Mouse (Mus musculus): ENCODE data around the gene Xlr5a. TPM values are rescaled to one million over a fixed set of nuclear protein-coding genes. Genes with fewer than 3 reads are reported as not detected.
"Not testable (repeated sequence)": the region's sequence is repeated elsewhere in the genome, so short reads cannot be mapped to it uniquely, and the experiment has no call there.

The Xlr5a gene
- total and polyA plus RNA-seq, 3 experiments = 0.20 TPM; not detected in 2

DNA sequence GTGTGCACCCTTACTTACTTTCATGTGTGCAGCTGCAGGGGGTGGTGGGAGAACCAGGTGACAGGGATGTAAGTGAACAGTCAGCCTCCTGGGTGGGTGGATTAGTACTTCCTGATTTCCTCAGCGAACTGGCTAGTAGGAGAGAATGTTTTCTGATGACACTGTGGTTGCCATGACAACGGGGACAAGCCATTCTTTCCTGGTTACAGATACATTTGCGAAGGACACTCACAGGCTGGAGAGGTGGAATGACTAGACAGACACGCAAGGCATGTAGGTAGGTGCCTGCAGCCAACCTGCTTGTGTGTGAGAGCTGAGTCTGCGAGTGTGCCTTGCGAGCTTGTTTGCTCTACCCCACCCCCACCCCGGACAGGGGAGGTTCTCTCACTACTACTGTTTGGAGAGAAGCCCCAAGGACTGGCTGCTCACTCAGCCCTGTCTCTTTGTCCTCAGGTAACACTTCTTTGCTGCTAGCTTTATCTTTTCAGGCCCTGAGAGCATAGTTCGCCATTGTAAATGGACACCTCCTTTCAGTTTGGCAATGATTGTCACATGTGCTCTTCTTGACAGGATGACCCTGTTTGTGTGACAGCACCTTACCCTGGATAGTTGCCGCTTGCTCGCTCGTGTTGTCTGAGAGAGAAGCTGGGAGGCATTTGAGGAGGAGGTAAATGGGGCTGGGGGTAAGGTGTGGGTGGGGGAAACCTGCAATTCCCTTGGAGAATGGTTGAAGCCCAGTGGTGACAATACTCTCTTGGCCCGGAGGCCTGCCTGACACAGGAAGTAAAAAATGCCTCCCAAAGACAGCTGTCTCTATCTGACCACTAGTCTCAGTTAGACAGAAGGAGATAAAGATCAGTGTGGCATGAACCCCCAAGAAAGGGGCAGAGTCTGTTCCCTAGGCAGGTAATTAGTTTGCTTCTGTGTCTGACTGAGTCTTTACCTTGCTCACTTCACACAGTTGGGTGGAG lies 169.6 kb downstream of the Xlr5a start:
- H3K9me3 ChIP-seq (replicated peaks; ENCODE audit: low read length); H3K4me2 ChIP-seq (ENCODE audit: insufficient read depth, low read depth, poor library complexity, severe bottlenecking); H3K27ac ChIP-seq (ENCODE audit: insufficient read depth, low read depth); H3K36me3 ChIP-seq (replicated peaks in 1 of 2; ENCODE audit: control insufficient read depth in 1 of 2, insufficient read depth in 1 of 2, low read length in 1 of 2); dilution Hi-C loops (cut with MboI; ENCODE audit: extremely low pct_ligation_motif_present, extremely low pct_unique_long_range_greater_than_20kb, low sequenced_read_pairs); in situ Hi-C loops (cut with MboI; ENCODE audit: low pct_ligation_motif_present, low pct_unique_long_range_greater_than_20kb, low sequenced_read_pairs); H3K9ac ChIP-seq (ENCODE audit: insufficient read depth, low read depth); H3K27me3 ChIP-seq (replicated peaks); H3K79me2 ChIP-seq (replicated peaks; ENCODE audit: control insufficient read depth, extremely low read depth, insufficient read depth, poor library complexity, severe bottlenecking); H3K4me3 ChIP-seq (replicated peaks in 1 of 3; ENCODE audit: low read depth in 2 of 3, low read length in 2 of 3, poor library complexity in 1 of 3); DNase-seq (ENCODE audit: extremely low read depth); H3K4me1 ChIP-seq (ENCODE audit: control insufficient read depth in 1 of 2, insufficient read depth in 2 of 2): not testable (repeated sequence)

DNA sequence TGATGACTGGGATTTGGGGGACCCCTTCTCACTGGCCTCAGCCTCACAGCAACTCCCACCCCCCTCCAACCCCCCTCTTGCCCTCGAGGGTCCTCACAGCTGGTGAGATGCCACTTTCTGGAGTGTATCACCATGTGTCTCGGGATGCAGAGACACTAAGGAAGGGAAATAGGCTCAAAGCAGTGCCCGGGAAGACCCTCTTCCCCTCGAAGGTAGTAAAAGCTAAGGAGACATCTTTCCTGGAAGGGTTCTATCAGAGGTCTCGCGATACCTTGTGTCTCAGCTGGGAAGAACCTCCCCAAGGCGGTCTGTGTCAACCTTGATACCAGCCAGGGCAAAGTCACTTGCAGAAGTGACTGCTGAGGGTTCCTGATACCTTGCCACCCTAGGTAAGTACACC lies 176.0 kb downstream of the Xlr5a start, which contains the start of gene Gm14685:
Gm14685 (plus strand) TSS at position 301 of the 400 bp plus-strand sequence.
- DNase-seq (ENCODE audit: extremely low read depth); dilution Hi-C loops (cut with MboI; ENCODE audit: extremely low pct_ligation_motif_present, extremely low pct_unique_long_range_greater_than_20kb, low sequenced_read_pairs); H3K27me3 ChIP-seq (replicated peaks); H3K9me3 ChIP-seq (replicated peaks; ENCODE audit: low read length); H3K36me3 ChIP-seq (replicated peaks in 1 of 2; ENCODE audit: control insufficient read depth in 1 of 2, insufficient read depth in 1 of 2, low read length in 1 of 2); in situ Hi-C loops (cut with MboI; ENCODE audit: low pct_ligation_motif_present, low pct_unique_long_range_greater_than_20kb, low sequenced_read_pairs); H3K27ac ChIP-seq (ENCODE audit: insufficient read depth, low read depth); H3K4me1 ChIP-seq (ENCODE audit: control insufficient read depth in 1 of 2, insufficient read depth in 2 of 2); H3K4me2 ChIP-seq (ENCODE audit: insufficient read depth, low read depth, poor library complexity, severe bottlenecking); H3K9ac ChIP-seq (ENCODE audit: insufficient read depth, low read depth); H3K79me2 ChIP-seq (replicated peaks; ENCODE audit: control insufficient read depth, extremely low read depth, insufficient read depth, poor library complexity, severe bottlenecking); H3K4me3 ChIP-seq (replicated peaks in 1 of 3; ENCODE audit: low read depth in 2 of 3, low read length in 2 of 3, poor library complexity in 1 of 3): not testable (repeated sequence)

DNA sequence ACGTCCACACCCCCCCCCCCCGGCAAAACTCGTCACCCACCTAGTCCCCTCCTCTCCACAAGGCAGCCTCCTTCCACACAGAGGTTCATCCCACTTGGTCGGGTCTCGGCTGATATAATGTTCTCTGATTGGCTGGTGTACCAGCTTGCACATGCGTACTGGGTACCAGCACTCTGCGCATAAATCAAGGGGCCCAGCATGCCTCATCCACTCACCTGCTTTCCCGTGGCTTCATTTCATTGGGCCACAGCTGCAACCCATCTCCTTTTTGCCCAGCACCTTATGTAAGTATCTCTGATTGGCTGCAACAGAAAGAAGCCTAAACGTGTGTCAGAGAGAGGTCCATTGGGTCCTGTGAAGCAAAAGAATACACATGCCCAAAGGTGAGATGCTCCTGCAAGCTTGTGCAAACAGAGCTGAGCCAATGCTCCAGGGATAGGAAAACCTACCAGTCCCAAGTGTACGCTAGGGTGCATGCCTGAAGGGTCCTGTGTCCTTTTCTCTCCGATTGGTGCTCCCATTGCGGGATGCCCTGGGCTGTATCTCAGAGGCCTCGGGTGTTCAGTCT lies 195.8 kb downstream of the Xlr5a start, which contains the start of gene Xlr3a:
Xlr3a (minus strand) TSS at position 155 of the 568 bp plus-strand sequence.
- H3K9me3 ChIP-seq (replicated peaks; ENCODE audit: low read length); H3K36me3 ChIP-seq (replicated peaks in 1 of 2; ENCODE audit: control insufficient read depth in 1 of 2, insufficient read depth in 1 of 2, low read length in 1 of 2); H3K27ac ChIP-seq (ENCODE audit: insufficient read depth, low read depth); H3K4me2 ChIP-seq (ENCODE audit: insufficient read depth, low read depth, poor library complexity, severe bottlenecking); in situ Hi-C loops (cut with MboI; ENCODE audit: low pct_ligation_motif_present, low pct_unique_long_range_greater_than_20kb, low sequenced_read_pairs); dilution Hi-C loops (cut with MboI; ENCODE audit: extremely low pct_ligation_motif_present, extremely low pct_unique_long_range_greater_than_20kb, low sequenced_read_pairs); H3K79me2 ChIP-seq (replicated peaks; ENCODE audit: control insufficient read depth, extremely low read depth, insufficient read depth, poor library complexity, severe bottlenecking); H3K4me1 ChIP-seq (ENCODE audit: control insufficient read depth in 1 of 2, insufficient read depth in 2 of 2); H3K27me3 ChIP-seq (replicated peaks): not testable (repeated sequence)
- Histone ChIP-seq H3K9ac (ENCODE audit: insufficient read depth, low read depth) (peak within 1 kb of the TSS; percentile 39; the same call in 1 of the 2 replicates), H3K4me3 (replicated peaks in 1 of 3; ENCODE audit: low read depth in 2 of 3, low read length in 2 of 3, poor library complexity in 1 of 3) (peak within 1 kb of the TSS in 2 of 3 experiments; percentile 28 to 38)
- TF ChIP-seq NRF1 (IDR thresholded peaks at IDR 0.05; ENCODE audit: low read depth, low read length) (peak; percentile 84), POLR2A (IDR thresholded peaks at IDR 0.05; ENCODE audit: low read depth, low read length) (peak; percentile 58), TCF12 (IDR thresholded peaks at IDR 0.05; ENCODE audit: low read depth, low read length) (peak; percentile 20; the same call in 1 of the 2 replicates), HCFC1 (IDR thresholded peaks at IDR 0.05; ENCODE audit: low read depth, low read length) (peak; percentile 19; the same call in 1 of the 2 replicates), NELFE (IDR thresholded peaks at IDR 0.05; ENCODE audit: low read depth, low read length) (peak; percentile 39; the same call in 1 of the 2 replicates), TBP (conservative IDR thresholded peaks at IDR 0.05; ENCODE audit: low read depth, low read length) (peak; percentile 48; the same call in 1 of the 2 replicates), MYC (IDR thresholded peaks at IDR 0.05; ENCODE audit: low read depth, low read length) (0 out of 2 replicates have a peak, but pooled peaks have one; percentile 16)
- peak; percentile 45 for DNase-seq (ENCODE audit: extremely low read depth)

DNA sequence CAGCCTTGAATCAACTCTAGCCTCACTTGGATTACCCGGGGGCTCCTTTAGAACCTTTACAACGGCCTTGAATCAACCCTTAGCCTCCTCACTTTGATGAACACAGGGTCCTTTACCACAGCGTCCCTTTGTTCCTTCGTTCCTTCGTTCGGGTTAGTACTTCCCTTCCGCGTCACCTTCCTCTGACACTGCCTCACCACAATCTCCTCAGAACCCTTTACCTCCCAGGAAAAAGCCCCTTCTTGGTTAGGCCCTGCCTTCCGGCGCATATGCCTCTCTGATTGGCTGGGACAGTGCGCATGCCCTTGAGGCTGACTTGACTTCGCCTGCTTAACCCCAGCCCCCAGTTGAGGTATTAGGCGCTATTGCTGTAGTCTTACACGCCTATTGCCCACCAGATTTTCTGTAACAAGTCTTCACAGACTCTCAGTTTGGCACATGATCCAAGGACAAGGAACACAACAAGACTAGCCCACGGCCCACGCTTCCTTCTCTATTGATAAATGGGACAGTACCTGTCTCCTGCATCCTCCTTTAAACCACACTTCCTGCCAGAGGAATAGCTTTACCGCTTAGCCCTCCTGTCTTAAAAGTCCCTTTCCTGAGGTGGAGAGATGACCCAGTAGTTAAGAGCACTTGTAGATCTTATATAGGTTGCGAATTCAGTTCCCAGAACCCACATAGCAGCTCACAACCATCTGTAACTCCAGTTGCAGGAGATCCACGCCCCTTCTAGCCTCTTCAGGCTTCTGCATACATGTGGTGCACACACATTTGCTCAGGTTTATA lies 210.3 kb downstream of the Xlr5a start, which contains the start of gene Xlr4a:
Xlr4a (minus strand) TSS at position 212 of the 789 bp plus-strand sequence.
- H3K9me3 ChIP-seq (replicated peaks; ENCODE audit: low read length); H3K4me3 ChIP-seq (replicated peaks in 1 of 3; ENCODE audit: low read depth in 2 of 3, low read length in 2 of 3, poor library complexity in 1 of 3); H3K36me3 ChIP-seq (replicated peaks in 1 of 2; ENCODE audit: control insufficient read depth in 1 of 2, insufficient read depth in 1 of 2, low read length in 1 of 2); dilution Hi-C loops (cut with MboI; ENCODE audit: extremely low pct_ligation_motif_present, extremely low pct_unique_long_range_greater_than_20kb, low sequenced_read_pairs); H3K9ac ChIP-seq (ENCODE audit: insufficient read depth, low read depth); H3K4me2 ChIP-seq (ENCODE audit: insufficient read depth, low read depth, poor library complexity, severe bottlenecking); H3K27me3 ChIP-seq (replicated peaks); H3K27ac ChIP-seq (ENCODE audit: insufficient read depth, low read depth); DNase-seq (ENCODE audit: extremely low read depth); in situ Hi-C loops (cut with MboI; ENCODE audit: low pct_ligation_motif_present, low pct_unique_long_range_greater_than_20kb, low sequenced_read_pairs); H3K4me1 ChIP-seq (ENCODE audit: control insufficient read depth in 1 of 2, insufficient read depth in 2 of 2); H3K79me2 ChIP-seq (replicated peaks; ENCODE audit: control insufficient read depth, extremely low read depth, insufficient read depth, poor library complexity, severe bottlenecking): not testable (repeated sequence)

All from CH12.LX (cell line).